10 mouse cellular contexts compared by ENCODE assay signal in the genomic region with DNA sequence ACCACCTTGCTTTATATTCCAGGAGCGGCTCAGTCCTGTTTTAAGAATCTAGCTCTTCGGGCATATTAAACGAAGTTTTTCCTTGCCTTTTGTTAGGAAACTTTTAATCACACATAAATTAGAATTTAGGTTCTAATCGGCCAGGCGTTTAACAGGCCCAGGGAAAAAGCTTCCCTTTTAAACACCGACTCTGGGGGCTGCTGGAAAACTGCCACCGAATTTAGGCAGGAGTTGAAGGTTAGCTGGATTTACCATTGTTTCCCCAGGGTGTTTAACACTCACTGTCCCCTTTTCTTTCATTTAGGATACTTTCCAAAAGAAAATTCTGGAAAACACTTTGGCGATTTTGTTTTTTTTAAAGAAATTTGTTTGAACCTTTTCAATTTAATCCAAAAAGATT. TPM values are rescaled to one million over a fixed set of nuclear protein-coding genes. Genes with fewer than 3 reads are reported as not detected.
DNase-seq lines count a peak whose midpoint lies in the region; ATAC-seq and TF ChIP-seq lines count a peak whose summit lies in the region.
"Had no signal": no experiment of that assay in that cellular context is flagged by ENCODE, and none has a peak within 500 bp of the region (broad histone marks: within the 10 kb centered on the region; RNA-seq: fewer than 3 reads in every experiment).

No protein-coding gene starts in this region.

- no peak for TF ChIP-seq CTCF in cerebellum, adult 2 months (IDR thresholded peaks at IDR 0.05; ENCODE audit: borderline replicate concordance, insufficient read depth, low read depth, low read length)
- no peak for TF ChIP-seq CTCF in lung, embryonic 14.5 days (IDR thresholded peaks at IDR 0.05; ENCODE audit: low read depth)
- TF ChIP-seq CTCF in hindbrain, postnatal 0 days (IDR thresholded peaks at IDR 0.05; ENCODE audit: low read depth): no peak

- H3K27ac ChIP-seq in cerebellum, adult 2 months (ENCODE audit: insufficient read depth, low read length): no peak overlapping the region
- H3K27ac ChIP-seq in lung, embryonic 14.5 days (ENCODE audit: low read depth): no peak overlapping the region
- peak overlapping the region; percentile 22; the same call in 1 of the 2 replicates for H3K27ac ChIP-seq in hindbrain, postnatal 0 days
- H3K27ac ChIP-seq in neural tube, embryonic 14.5 days (ENCODE audit: low read depth, low read length): peak overlapping the region; percentile 78

- 0 out of 2 replicates have a peak, but pooled peaks cover 5% of the 10 kb centered on the region for H3K4me1 ChIP-seq in cerebellum, adult 2 months (ENCODE audit: control insufficient read depth, insufficient read depth, low read length)
- no peaks in the 10 kb centered on the region for H3K4me1 ChIP-seq in lung, embryonic 14.5 days (ENCODE audit: insufficient read depth)
- 0 out of 2 replicates have a peak, but pooled peaks cover 5% of the 10 kb centered on the region for H3K4me1 ChIP-seq in hindbrain, postnatal 0 days (ENCODE audit: insufficient read depth, low read length)
- H3K4me1 ChIP-seq in neural tube, embryonic 14.5 days (ENCODE audit: control insufficient read depth, insufficient read depth, low read length): 0 out of 2 replicates have a peak, but pooled peaks cover 4% of the 10 kb centered on the region

- no peaks in the 10 kb centered on the region; the same call in 1 of the 2 replicates for H3K27me3 ChIP-seq in cerebellum, adult 2 months (ENCODE audit: control insufficient read depth, insufficient read depth, low read length)
- peaks cover 15% of the 10 kb centered on the region for H3K27me3 ChIP-seq in lung, embryonic 14.5 days (ENCODE audit: insufficient read depth, low read length)
- H3K27me3 ChIP-seq in hindbrain, postnatal 0 days (ENCODE audit: insufficient read depth, low read length): no peaks in the 10 kb centered on the region
- H3K27me3 ChIP-seq in neural tube, embryonic 14.5 days (ENCODE audit: control insufficient read depth, insufficient read depth, low read length): no peaks in the 10 kb centered on the region

- H3K4me3 ChIP-seq in cerebellum, adult 2 months (replicated peaks; ENCODE audit: insufficient read depth, low read depth, low read length): peak overlapping the region; percentile 41
- no peak overlapping the region; the same call in 1 of the 2 replicates for H3K4me3 ChIP-seq in lung, embryonic 14.5 days (ENCODE audit: low read depth, low read length)
- peak overlapping the region; percentile 24 for H3K4me3 ChIP-seq in hindbrain, postnatal 0 days (ENCODE audit: low read length)
- H3K4me3 ChIP-seq in neural tube, embryonic 14.5 days (ENCODE audit: low read depth, low read length): peak overlapping the region; percentile 29; the same call in 1 of the 2 replicates

- ATAC-seq in lung, embryonic 14.5 days (ENCODE audit: insufficient read depth): no peak
- no peak for ATAC-seq in hindbrain, postnatal 0 days
- ATAC-seq in neural tube, embryonic 14.5 days (ENCODE audit: low read depth): no peak

- TF ChIP-seq POLR2A in cerebellum, adult 2 months (IDR thresholded peaks at IDR 0.05; ENCODE audit: borderline replicate concordance, insufficient read depth, low read length): no peak

- peak overlapping the region; percentile 37; the same call in 1 of the 2 replicates for H3K4me2 ChIP-seq in lung, embryonic 14.5 days
- H3K4me2 ChIP-seq in hindbrain, postnatal 0 days (ENCODE audit: low read depth, low read length): peak overlapping the region; percentile 68
- peak overlapping the region; percentile 62 for H3K4me2 ChIP-seq in neural tube, embryonic 14.5 days (ENCODE audit: low read depth, low read length)

- H3K9ac ChIP-seq in lung, embryonic 14.5 days: no peak overlapping the region
- H3K9ac ChIP-seq in hindbrain, postnatal 0 days (replicated peaks; ENCODE audit: low read length): peak overlapping the region; percentile 28; the same call in 1 of the 2 replicates
- H3K9ac ChIP-seq in neural tube, embryonic 14.5 days (replicated peaks; ENCODE audit: low read depth, low read length): peak overlapping the region; percentile 44; the same call in 1 of the 2 replicates

- 32% methylated on average over 8 of the region's 8 CpGs for WGBS in cerebellum, adult 2 months
- 21% methylated on average over 8 of the region's 8 CpGs for WGBS in lung, embryonic 14.5 days
- WGBS in hindbrain, postnatal 0 days: 19% methylated on average over 8 of the region's 8 CpGs
- WGBS in neural tube, embryonic 14.5 days: 19% methylated on average over 8 of the region's 8 CpGs

- no peak for DNase-seq in cerebellum, adult 2 months
- DNase-seq in cerebellum, adult 18-20 months: no peak
- no peak for DNase-seq in lung, embryonic 14.5 days
- DNase-seq in lung, postnatal 36 days: no peak
- DNase-seq in hindbrain, postnatal 0 days (ENCODE audit: low spot score): no peak
- no peak for DNase-seq in right cerebral cortex, postnatal 10 days (ENCODE audit: low spot score in 2 of 2)
- DNase-seq in gastrocnemius, postnatal 4 days (ENCODE audit: low spot score in 2 of 2): no peak
- DNase-seq: lung, postnatal 10 days had no signal

- no peaks in the 10 kb centered on the region for H3K36me3 ChIP-seq in lung, embryonic 14.5 days (ENCODE audit: insufficient read depth)
- no peaks in the 10 kb centered on the region for H3K36me3 ChIP-seq in hindbrain, postnatal 0 days (ENCODE audit: insufficient read depth, low read length)
- H3K36me3 ChIP-seq in neural tube, embryonic 14.5 days (ENCODE audit: control insufficient read depth, insufficient read depth, low read length): no peaks in the 10 kb centered on the region

- no peaks in the 10 kb centered on the region for H3K9me3 ChIP-seq in lung, embryonic 14.5 days (ENCODE audit: low read depth, low read length)
- H3K9me3 ChIP-seq in hindbrain, postnatal 0 days (ENCODE audit: low read length): no peaks in the 10 kb centered on the region
- no peaks in the 10 kb centered on the region for H3K9me3 ChIP-seq in neural tube, embryonic 14.5 days (ENCODE audit: control insufficient read depth, low read length)

RNA-seq across cellular contexts. Expression of a gene that starts 3.7 kb away (rescaled TPM):
- 5.3 and 5.6 TPM in 2 replicates for polyA plus RNA-seq in cerebellum, adult 2 months (2012; rRNA removed)
- not detected in 2 replicates for polyA plus RNA-seq in lung, embryonic 14.5 days (2014; fragmentation: Nextera tagmentation; extraction: Ambion mirVana)
- total RNA-seq in hindbrain, postnatal 0 days (2014; rRNA removed): 20.9 and 24.3 TPM in 2 replicates
- 29.2 and 31.1 TPM in 2 replicates for polyA plus RNA-seq in hindbrain, postnatal 0 days (2015; fragmentation: Nextera tagmentation; extraction: Ambion mirVana)
- 88.6 and 95.7 TPM in 2 replicates for polyA plus RNA-seq in neural tube, embryonic 14.5 days (2014; fragmentation: Nextera tagmentation; extraction: Ambion mirVana)
- not detected for total RNA-seq in gastrocnemius, postnatal 4 days (2021)
- polyA plus RNA-seq: gonadal fat pad, adult 2 months had no signal

Comparison
In these comparisons a context has a peak if more than half of its experiments do, and no peak if none do; other contexts are left out.
1. H3K27ac ChIP-seq: peak in hindbrain, postnatal 0 days (single experiment) and neural tube, embryonic 14.5 days (single experiment); none in cerebellum, adult 2 months (single experiment) and lung, embryonic 14.5 days (single experiment).
2. Peak in every context shown above with its lines, with median percentiles within 50 percentile points of each other: H3K4me2 ChIP-seq.